Mouse (Mus musculus): ENCODE measurements around the gene Fam71e1. TPM values are rescaled to one million over a fixed set of nuclear protein-coding genes. Genes with fewer than 3 reads are reported as not detected.

Fam71e1 gene
- polyA plus RNA-seq, 1 experiment from 2014 or later, result 10.8 TPM

GRCm38 (mm10) chr7:44537009-44537408 is 40.6 kb downstream of the Fam71e1 start:
- H3K9ac ChIP-seq (replicated peaks; ENCODE audit: low read length), result no peak overlapping the region
- WGBS, result 80% methylated on average over 6 of the region's 7 CpGs
- H3K9me3 ChIP-seq (replicated peaks; ENCODE audit: control insufficient read depth, low read length), result no peaks in the 10 kb centered on the region
- DNase-seq (ENCODE audit: low spot score), result no peak
- no peak for ATAC-seq (replicated peaks; ENCODE audit: insufficient number of reproducible peaks, low FRiP score, low TSS enrichment, low read depth)
- no peak overlapping the region for H3K4me3 ChIP-seq (ENCODE audit: low read depth, low read length)
- no peaks in the 10 kb centered on the region for H3K4me1 ChIP-seq (ENCODE audit: control insufficient read depth, insufficient read depth, low read length)
- H3K27me3 ChIP-seq (ENCODE audit: control insufficient read depth, insufficient read depth, low read length), result no peaks in the 10 kb centered on the region
- no peak overlapping the region for H3K27ac ChIP-seq (replicated peaks; ENCODE audit: low read depth, low read length)
- H3K4me2 ChIP-seq (ENCODE audit: low read depth, low read length), result no peak overlapping the region
- H3K36me3 ChIP-seq (replicated peaks; ENCODE audit: control insufficient read depth, insufficient read depth, low read depth, low read length), result peaks cover 4% of the 10 kb centered on the region

- DNase-seq (ENCODE audit: low spot score), result no peak
- H3K4me2 ChIP-seq (ENCODE audit: low read depth, low read length), result no peak overlapping the region
Observed at GRCm38 (mm10) chr7:44537496-44537895, 41.1 kb downstream of the Fam71e1 start.

GRCm38 (mm10) chr7:44538756-44539624 is 42.6 kb downstream of the Fam71e1 start:
- peaks cover 4% of the 10 kb centered on the region for H3K36me3 ChIP-seq (replicated peaks; ENCODE audit: control insufficient read depth, insufficient read depth, low read depth, low read length)
- H3K27ac ChIP-seq (replicated peaks; ENCODE audit: low read depth, low read length), result no peak overlapping the region
- ATAC-seq (replicated peaks; ENCODE audit: insufficient number of reproducible peaks, low FRiP score, low TSS enrichment, low read depth), result no peak
- WGBS, result 92% methylated on average over 41 of the region's 41 CpGs
- no peak for DNase-seq (ENCODE audit: low spot score)
- H3K27me3 ChIP-seq (ENCODE audit: control insufficient read depth, insufficient read depth, low read length), result no peaks in the 10 kb centered on the region
- H3K4me1 ChIP-seq (ENCODE audit: control insufficient read depth, insufficient read depth, low read length), result no peaks in the 10 kb centered on the region
- H3K9me3 ChIP-seq (replicated peaks; ENCODE audit: control insufficient read depth, low read length), result no peaks in the 10 kb centered on the region
- H3K9ac ChIP-seq (replicated peaks; ENCODE audit: low read length), result no peak overlapping the region
- H3K4me2 ChIP-seq (ENCODE audit: low read depth, low read length), result no peak overlapping the region
- no peak overlapping the region for H3K4me3 ChIP-seq (ENCODE audit: low read depth, low read length)

More at GRCm38 (mm10) chr7:44537496-44537895, 41.1 kb downstream of the Fam71e1 start:
- Histone ChIP-seq H3K9me3 (replicated peaks; ENCODE audit: control insufficient read depth, low read length) (no peaks in the 10 kb centered on the region), H3K36me3 (replicated peaks; ENCODE audit: control insufficient read depth, insufficient read depth, low read depth, low read length) (peaks cover 4% of the 10 kb centered on the region), H3K4me1 (ENCODE audit: control insufficient read depth, insufficient read depth, low read length) (no peaks in the 10 kb centered on the region), H3K4me3 (ENCODE audit: low read depth, low read length) (no peak overlapping the region), H3K9ac (replicated peaks; ENCODE audit: low read length) (no peak overlapping the region), H3K27me3 (ENCODE audit: control insufficient read depth, insufficient read depth, low read length) (no peaks in the 10 kb centered on the region), H3K27ac (replicated peaks; ENCODE audit: low read depth, low read length) (no peak overlapping the region)
- ATAC-seq (replicated peaks; ENCODE audit: insufficient number of reproducible peaks, low FRiP score, low TSS enrichment, low read depth), result no peak
- WGBS, result 93% methylated on average over 13 of the region's 13 CpGs

GRCm38 (mm10) chr7:44542555-44542954 is 46.2 kb downstream of the Fam71e1 start:
- DNase-seq (ENCODE audit: low spot score), result no peak
- no peak overlapping the region for H3K4me2 ChIP-seq (ENCODE audit: low read depth, low read length)
- H3K4me3 ChIP-seq (ENCODE audit: low read depth, low read length), result no peak overlapping the region
- H3K27me3 ChIP-seq (ENCODE audit: control insufficient read depth, insufficient read depth, low read length), result no peaks in the 10 kb centered on the region
- WGBS, result 93% methylated on average over 11 of the region's 11 CpGs
- no peak overlapping the region for H3K9ac ChIP-seq (replicated peaks; ENCODE audit: low read length)
- H3K9me3 ChIP-seq (replicated peaks; ENCODE audit: control insufficient read depth, low read length), result no peaks in the 10 kb centered on the region
- H3K4me1 ChIP-seq (ENCODE audit: control insufficient read depth, insufficient read depth, low read length), result peaks cover 3% of the 10 kb centered on the region; the same call in 1 of the 2 replicates
- no peak for ATAC-seq (replicated peaks; ENCODE audit: insufficient number of reproducible peaks, low FRiP score, low TSS enrichment, low read depth)
- H3K36me3 ChIP-seq (replicated peaks; ENCODE audit: control insufficient read depth, insufficient read depth, low read depth, low read length), result peaks cover 4% of the 10 kb centered on the region
- no peak overlapping the region for H3K27ac ChIP-seq (replicated peaks; ENCODE audit: low read depth, low read length)

- peaks cover 4% of the 10 kb centered on the region for H3K36me3 ChIP-seq (replicated peaks; ENCODE audit: control insufficient read depth, insufficient read depth, low read depth, low read length)
- WGBS, result 78% methylated on average over 12 of the region's 12 CpGs
- no peak overlapping the region for H3K4me3 ChIP-seq (ENCODE audit: low read depth, low read length)
- DNase-seq (ENCODE audit: low spot score) (no peak), ATAC-seq (replicated peaks; ENCODE audit: insufficient number of reproducible peaks, low FRiP score, low TSS enrichment, low read depth) (no peak)
- no peak overlapping the region; the same call in 1 of the 2 replicates for H3K9ac ChIP-seq (replicated peaks; ENCODE audit: low read length)
- H3K4me2 ChIP-seq (ENCODE audit: low read depth, low read length), result no peak overlapping the region
- peaks cover 5% of the 10 kb centered on the region; the same call in 1 of the 2 replicates for H3K4me1 ChIP-seq (ENCODE audit: control insufficient read depth, insufficient read depth, low read length)
- no peaks in the 10 kb centered on the region for H3K9me3 ChIP-seq (replicated peaks; ENCODE audit: control insufficient read depth, low read length)
- H3K27me3 ChIP-seq (ENCODE audit: control insufficient read depth, insufficient read depth, low read length), result no peaks in the 10 kb centered on the region
- no peak overlapping the region for H3K27ac ChIP-seq (replicated peaks; ENCODE audit: low read depth, low read length)
Observed at GRCm38 (mm10) chr7:44543071-44543470, 46.7 kb downstream of the Fam71e1 start.

- H3K9ac ChIP-seq (replicated peaks; ENCODE audit: low read length), result no peak overlapping the region
- ATAC-seq (replicated peaks; ENCODE audit: insufficient number of reproducible peaks, low FRiP score, low TSS enrichment, low read depth), result no peak
- no peaks in the 10 kb centered on the region for H3K27me3 ChIP-seq (ENCODE audit: control insufficient read depth, insufficient read depth, low read length)
- DNase-seq (ENCODE audit: low spot score), result no peak
- H3K4me2 ChIP-seq (ENCODE audit: low read depth, low read length), result no peak overlapping the region
- no peak overlapping the region for H3K4me3 ChIP-seq (ENCODE audit: low read depth, low read length)
- no peaks in the 10 kb centered on the region for H3K9me3 ChIP-seq (replicated peaks; ENCODE audit: control insufficient read depth, low read length)
- peaks cover 5% of the 10 kb centered on the region; the same call in 1 of the 2 replicates for H3K4me1 ChIP-seq (ENCODE audit: control insufficient read depth, insufficient read depth, low read length)
- no peak overlapping the region for H3K27ac ChIP-seq (replicated peaks; ENCODE audit: low read depth, low read length)
- WGBS, result 98% methylated on average over 3 of the region's 3 CpGs
- no peaks in the 10 kb centered on the region; the same call in none of the 2 replicates for H3K36me3 ChIP-seq (replicated peaks; ENCODE audit: control insufficient read depth, insufficient read depth, low read depth, low read length)
Observed at GRCm38 (mm10) chr7:44546274-44546673, 49.9 kb downstream of the Fam71e1 start.

- Histone ChIP-seq H3K27ac (replicated peaks; ENCODE audit: low read depth, low read length) (no peak overlapping the region), H3K4me2 (ENCODE audit: low read depth, low read length) (peak overlapping the region; percentile 78; the same call in 1 of the 2 replicates), H3K4me3 (ENCODE audit: low read depth, low read length) (peak overlapping the region; percentile 63; the same call in 1 of the 2 replicates), H3K27me3 (ENCODE audit: control insufficient read depth, insufficient read depth, low read length) (no peaks in the 10 kb centered on the region), H3K9me3 (replicated peaks; ENCODE audit: control insufficient read depth, low read length) (no peaks in the 10 kb centered on the region), H3K4me1 (ENCODE audit: control insufficient read depth, insufficient read depth, low read length) (peaks cover 5% of the 10 kb centered on the region; the same call in 1 of the 2 replicates), H3K9ac (replicated peaks; ENCODE audit: low read length) (peak overlapping the region; percentile 72), H3K36me3 (replicated peaks; ENCODE audit: control insufficient read depth, insufficient read depth, low read depth, low read length) (no peaks in the 10 kb centered on the region; the same call in 1 of the 2 replicates)
- ATAC-seq (replicated peaks; ENCODE audit: insufficient number of reproducible peaks, low FRiP score, low TSS enrichment, low read depth), result no peak
- WGBS, result 95% methylated on average over 13 of the region's 13 CpGs
- DNase-seq (ENCODE audit: low spot score), result no peak
Observed at GRCm38 (mm10) chr7:44547041-44547440, 50.7 kb downstream of the Fam71e1 start.

- H3K4me2 ChIP-seq (ENCODE audit: low read depth, low read length), result peak overlapping the region; percentile 78
- H3K4me3 ChIP-seq (ENCODE audit: low read depth, low read length), result peak overlapping the region; percentile 63
- no peaks in the 10 kb centered on the region for H3K27me3 ChIP-seq (ENCODE audit: control insufficient read depth, insufficient read depth, low read length)
- ATAC-seq (replicated peaks; ENCODE audit: insufficient number of reproducible peaks, low FRiP score, low TSS enrichment, low read depth) (no peak), DNase-seq (ENCODE audit: low spot score) (no peak)
- 23% methylated on average over 5 of the region's 5 CpGs for WGBS
- H3K4me1 ChIP-seq (ENCODE audit: control insufficient read depth, insufficient read depth, low read length), result peaks cover 5% of the 10 kb centered on the region; the same call in 1 of the 2 replicates
- H3K9ac ChIP-seq (replicated peaks; ENCODE audit: low read length), result peak overlapping the region; percentile 72
- no peak overlapping the region for H3K27ac ChIP-seq (replicated peaks; ENCODE audit: low read depth, low read length)
- no peaks in the 10 kb centered on the region; the same call in 1 of the 2 replicates for H3K36me3 ChIP-seq (replicated peaks; ENCODE audit: control insufficient read depth, insufficient read depth, low read depth, low read length)
- no peaks in the 10 kb centered on the region for H3K9me3 ChIP-seq (replicated peaks; ENCODE audit: control insufficient read depth, low read length)
Observed at GRCm38 (mm10) chr7:44547725-44548124, 51.3 kb downstream of the Fam71e1 start.

All from embryonic facial prominence, embryonic 11.5 days (tissue).